Mouse (Mus musculus) heart, adult 2 months (tissue): ENCODE measurements around the gene Tmem217.

Experiments
- CTCF ChIP-seq: fragments of 200-600 bp; IDR thresholded peaks from 2 replicates; pipeline ENCODE4 v1.8.1; 2022; ENCODE audit warnings: antibody characterized with exemption, mild to moderate bottlenecking, moderate library complexity
- EP300 ChIP-seq: fragments of 200-500 bp; IDR thresholded peaks from 2 replicates; pipeline ENCODE4 v1.6.1; 2011; ENCODE audit warnings: low read depth, low read length, control low read depth; ENCODE audit not compliant: insufficient read depth
- POLR2A ChIP-seq: fragments of 200-500 bp; IDR thresholded peaks from 2 replicates; pipeline ENCODE4 v1.6.1; 2011; ENCODE audit warnings: mild to moderate bottlenecking, low read depth, low read length, control low read depth; ENCODE audit not compliant: insufficient read depth

GRCm38 (mm10) chr17:29533866-29534265 is 18.3 kb downstream of the Tmem217 start:
- no peak for TF ChIP-seq POLR2A
- TF ChIP-seq CTCF = no peak
- TF ChIP-seq EP300 = no peak
